Comparison of ENCODE assay signal across 18 mouse cellular contexts in genomic region chr9:85638276-85638675, GRCm38 (mm10).
"Had no signal": no experiment of that assay in that cellular context is flagged by ENCODE, and none has a peak within 500 bp of the region (broad histone marks: within the 10 kb centered on the region; RNA-seq: fewer than 3 reads in every experiment).

No protein-coding gene starts in this region.

- H3K4me3 ChIP-seq: midbrain, embryonic 10.5 days; midbrain, embryonic 12.5 days; myocyte; neural tube, embryonic 13.5 days; neural tube, embryonic 15.5 days had no signal

- DNase-seq: lung, adult 2 months; lung, postnatal 10 days; lung, postnatal 4 days; midbrain, embryonic 14.5 days; retina, postnatal 1 day; right cerebral cortex, adult 18-20 months; right cerebral cortex, postnatal 25 days; right cerebral cortex, postnatal 4 days; spleen, adult 18-20 months; thymus, adult 18-20 months; thymus, postnatal 14 days; thymus, postnatal 36 days had no signal

- ATAC-seq: midbrain, embryonic 16.5 days had no signal

- H3K4me1 ChIP-seq: midbrain, embryonic 10.5 days; midbrain, embryonic 12.5 days; neural tube, embryonic 13.5 days; neural tube, embryonic 15.5 days had no signal

- H3K4me2 ChIP-seq: midbrain, embryonic 12.5 days; neural tube, embryonic 13.5 days; neural tube, embryonic 15.5 days had no signal

- H3K9ac ChIP-seq: midbrain, embryonic 12.5 days; neural tube, embryonic 13.5 days; neural tube, embryonic 15.5 days had no signal

- H3K9me3 ChIP-seq: midbrain, embryonic 10.5 days; midbrain, embryonic 12.5 days; neural tube, embryonic 13.5 days; neural tube, embryonic 15.5 days had no signal

- H3K36me3 ChIP-seq: midbrain, embryonic 10.5 days; midbrain, embryonic 12.5 days; neural tube, embryonic 13.5 days; neural tube, embryonic 15.5 days had no signal

- H3K27ac ChIP-seq: midbrain, embryonic 10.5 days; midbrain, embryonic 12.5 days; neural tube, embryonic 13.5 days; neural tube, embryonic 15.5 days had no signal

- H3K27me3 ChIP-seq: midbrain, embryonic 12.5 days; neural tube, embryonic 13.5 days; neural tube, embryonic 15.5 days had no signal
